Mouse (Mus musculus) induced T-regulatory cell, adult 2 months (primary cell): Measurements from ENCODE around the gene Cc2d2b.

Experiments
- DNase-seq: peaks from one replicate; pipeline ENCODE4 v3.0.0-alpha.2; 2012; ENCODE audit warnings: low read depth

The Cc2d2b gene

GRCm38 (mm10) chr19:40834436-40834835 lies 85.9 kb downstream of the Cc2d2b start:
- no peak for DNase-seq

GRCm38 (mm10) chr19:40838205-40838604 lies 89.7 kb downstream of the Cc2d2b start:
- DNase-seq = no peak

- DNase-seq = no peak
Observed at GRCm38 (mm10) chr19:40840303-40840702, 91.8 kb downstream of the Cc2d2b start.

GRCm38 (mm10) chr19:40841083-40841482 lies 92.5 kb downstream of the Cc2d2b start:
- no peak for DNase-seq

GRCm38 (mm10) chr19:40841593-40841992 lies 93.0 kb downstream of the Cc2d2b start:
- DNase-seq = no peak

- DNase-seq = no peak
Observed at GRCm38 (mm10) chr19:40844731-40845130, 96.2 kb downstream of the Cc2d2b start.

DNA sequence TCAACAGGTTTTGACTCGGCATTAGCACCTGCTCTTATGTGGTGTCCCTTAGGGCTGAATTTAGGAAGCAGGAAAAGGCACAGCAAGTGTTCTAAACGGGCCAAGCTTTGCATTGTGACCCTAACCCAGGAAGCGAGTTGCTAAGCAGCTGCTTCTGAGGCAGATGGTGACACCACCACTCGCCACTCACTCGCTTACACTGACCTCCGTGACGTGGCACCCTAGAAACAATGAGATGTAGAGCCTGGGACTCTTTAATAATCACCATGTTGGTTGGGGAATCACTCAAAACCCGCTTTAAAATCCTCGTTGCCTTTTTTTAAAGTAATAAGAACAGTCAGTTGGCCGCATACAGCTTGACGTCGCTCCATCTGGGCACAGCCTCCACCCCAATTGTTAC lies 100.8 kb downstream of the Cc2d2b start:
- DNase-seq = no peak

DNA sequence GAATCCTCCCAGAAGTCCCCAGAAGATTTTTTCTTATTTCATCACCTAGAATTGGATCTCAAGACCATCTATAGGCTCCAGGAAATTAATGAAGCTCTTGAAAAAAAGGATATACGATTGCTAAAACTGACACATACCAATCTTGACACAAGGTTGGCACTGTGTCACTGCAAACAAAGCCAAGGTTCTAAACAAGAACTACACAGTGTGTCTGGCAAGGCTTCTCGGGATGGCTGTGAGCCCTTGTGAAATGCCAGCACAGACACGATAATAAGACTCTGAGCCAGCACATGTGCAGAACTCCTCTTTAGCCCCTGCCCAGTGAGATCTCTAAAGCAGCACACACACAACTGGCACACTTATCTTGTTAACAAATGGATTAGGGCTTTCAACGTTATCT lies 111.0 kb downstream of the Cc2d2b start:
- no peak for DNase-seq

DNA sequence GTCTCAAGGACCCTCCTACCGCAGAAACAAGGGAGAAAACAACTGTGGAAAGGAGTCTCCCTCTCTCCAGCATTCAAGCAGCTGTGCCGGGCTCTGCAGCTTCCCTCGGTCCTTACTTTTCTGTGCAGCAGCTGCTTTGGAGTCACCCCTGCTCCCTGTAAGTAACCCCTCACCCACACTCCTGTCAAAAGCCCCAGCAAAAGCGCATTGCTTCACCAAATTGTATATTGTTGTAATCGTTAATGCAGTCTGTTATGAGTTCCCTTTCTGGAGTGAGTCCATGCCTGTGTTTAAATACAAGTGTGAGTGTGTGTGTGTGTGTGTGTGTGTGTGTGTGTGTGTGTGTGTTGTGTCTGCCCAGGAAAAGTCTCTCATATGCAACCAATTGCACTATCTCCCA lies 119.7 kb downstream of the Cc2d2b start:
- no peak for DNase-seq

DNA sequence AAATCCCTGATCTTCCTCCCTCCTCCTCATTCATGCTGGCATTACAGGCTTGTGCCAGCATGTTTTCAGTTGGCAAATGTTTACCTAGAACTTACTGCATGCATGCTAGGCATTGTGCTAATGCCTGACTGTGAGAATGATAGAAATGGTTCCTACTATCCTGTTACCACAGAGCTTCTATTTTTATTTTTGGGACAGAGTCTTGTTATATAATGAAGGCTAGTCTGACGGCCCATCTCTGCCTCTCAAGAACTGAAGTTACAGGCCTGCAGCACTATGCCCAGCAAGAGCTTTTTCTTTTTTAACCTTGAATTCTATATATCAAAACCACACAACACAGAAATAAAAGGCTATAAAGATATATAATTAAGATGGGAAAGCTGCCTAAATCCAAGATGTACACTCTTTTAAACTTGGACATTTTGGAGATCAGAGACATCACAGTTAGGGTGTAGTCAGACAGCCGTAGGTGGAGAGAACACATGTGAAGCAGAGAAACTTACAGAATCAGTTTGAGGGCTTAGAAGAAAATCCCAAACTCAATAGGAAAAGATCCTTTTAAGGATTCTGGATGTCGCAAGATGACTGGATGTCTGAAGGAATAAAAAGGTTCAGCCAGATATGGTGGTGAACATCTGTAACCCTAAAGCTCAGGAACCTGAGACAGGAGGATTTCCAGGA lies 121.0 kb downstream of the Cc2d2b start:
- DNase-seq = no peak

- DNase-seq = peak; percentile 83
Observed at GRCm38 (mm10) chr19:40872955-40873665, 124.6 kb downstream of the Cc2d2b start.
